Mouse (Mus musculus) olfactory bulb, adult 2 months (tissue): ENCODE results near the gene Atp5l. TPM values are rescaled to one million over a fixed set of nuclear protein-coding genes. Genes with fewer than 3 reads are reported as not detected.

Source experiments
- H3K27ac ChIP-seq: fragments of 200-500 bp; 2 replicates; pipeline ENCODE4 v1.5.1; 2012; ENCODE audit warnings: low read depth, low read length; ENCODE audit not compliant: insufficient read depth
- H3K4me1 ChIP-seq: fragments of 200-500 bp; 2 replicates; pipeline ENCODE4 v1.6.1; 2012; ENCODE audit warnings: low read length; ENCODE audit not compliant: control insufficient read depth, insufficient read depth
- H3K4me3 ChIP-seq: fragments of 200-500 bp; 2 replicates; pipeline ENCODE4 v1.5.1; 2012; ENCODE audit warnings: mild to moderate bottlenecking, low read depth, low read length, moderate library complexity; ENCODE audit not compliant: insufficient read depth
- CTCF ChIP-seq: fragments of 200-500 bp; IDR thresholded peaks from 2 replicates; pipeline ENCODE4 v1.5.1; 2012; ENCODE audit warnings: low read depth, mild to moderate bottlenecking, low read length, moderate library complexity; ENCODE audit not compliant: insufficient read depth
- POLR2A ChIP-seq: fragments of 200-500 bp; IDR thresholded peaks from 2 replicates; pipeline ENCODE4 v1.6.1; 2012; ENCODE audit warnings: mild to moderate bottlenecking, low read depth, low read length, moderate library complexity; ENCODE audit not compliant: insufficient read depth
- WGBS: fragments of 180-500 bp; shearing (Covaris S2); methylation state at CpG from one replicate; pipeline ENCODE4 v1.1.7; 2018; 5-methylcytosine and 5-hydroxymethylcytosine counted together
- polyA plus RNA-seq: library from polyadenylated mRNA; stranded (reverse); fragments of >200 nt; gene quantifications from 2 replicates; pipeline ENCODE4 v1.2.4, GENCODE M21; 2012; ENCODE audit warnings: low replicate concordance; ENCODE audit not compliant: missing spikeins, insufficient read depth, insufficient read length

Gene Atp5l
- polyA plus RNA-seq, 1 experiment = not detected

DNA sequence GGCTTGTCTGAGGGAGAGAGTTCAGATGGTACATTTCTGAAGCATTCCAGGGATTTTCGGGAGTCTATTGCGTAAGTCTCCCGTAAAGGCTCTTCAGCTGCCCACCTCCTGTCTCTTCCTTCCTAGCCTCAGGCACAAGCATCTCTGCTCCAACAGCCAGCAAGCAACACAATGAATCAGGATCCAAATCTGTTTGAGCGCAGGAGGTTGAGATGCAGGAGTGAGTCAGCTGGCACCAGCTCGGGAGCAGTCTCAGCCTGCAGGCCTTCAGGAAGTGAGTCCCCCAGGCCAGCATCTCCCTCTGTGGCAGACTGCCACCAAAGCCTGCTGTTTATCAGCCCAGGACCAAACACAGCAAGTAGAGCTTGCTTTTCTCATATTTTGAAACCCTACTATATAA lies 15.6 kb downstream of the Atp5l start:
- no peak for TF ChIP-seq POLR2A
- TF ChIP-seq CTCF = no peak
- H3K4me1 ChIP-seq = peaks cover 27% of the 10 kb centered on the region
- H3K27ac ChIP-seq = peak overlapping the region; percentile 94
- 5% methylated on average over 5 of the region's 5 CpGs for WGBS
- H3K4me3 ChIP-seq = no peak overlapping the region

DNA sequence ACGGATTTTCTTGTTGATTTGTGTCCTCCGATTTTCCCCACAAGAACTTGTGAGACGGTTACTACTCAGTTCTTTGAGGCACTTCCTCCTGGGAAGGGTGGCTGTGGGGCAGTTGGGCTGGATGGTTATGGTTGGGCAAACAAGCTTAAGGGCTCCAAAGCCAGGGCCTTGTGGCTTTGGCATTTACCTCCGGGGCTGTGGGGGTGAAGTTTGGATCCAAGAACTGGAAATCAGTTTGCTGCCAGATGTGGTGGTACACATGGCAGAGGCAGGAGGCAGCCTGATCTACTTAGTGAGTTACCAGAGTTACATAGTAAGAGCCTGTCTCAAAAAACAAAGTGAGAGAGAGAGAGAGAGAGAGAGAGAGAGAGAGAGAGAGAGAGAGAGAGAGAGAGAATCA lies 16.7 kb downstream of the Atp5l start:
- peaks cover 27% of the 10 kb centered on the region for H3K4me1 ChIP-seq
- H3K4me3 ChIP-seq = no peak overlapping the region
- H3K27ac ChIP-seq = peak overlapping the region; percentile 94
- TF ChIP-seq CTCF (no peak), POLR2A (no peak)
- WGBS = 80% methylated on average over 4 of the region's 4 CpGs

DNA sequence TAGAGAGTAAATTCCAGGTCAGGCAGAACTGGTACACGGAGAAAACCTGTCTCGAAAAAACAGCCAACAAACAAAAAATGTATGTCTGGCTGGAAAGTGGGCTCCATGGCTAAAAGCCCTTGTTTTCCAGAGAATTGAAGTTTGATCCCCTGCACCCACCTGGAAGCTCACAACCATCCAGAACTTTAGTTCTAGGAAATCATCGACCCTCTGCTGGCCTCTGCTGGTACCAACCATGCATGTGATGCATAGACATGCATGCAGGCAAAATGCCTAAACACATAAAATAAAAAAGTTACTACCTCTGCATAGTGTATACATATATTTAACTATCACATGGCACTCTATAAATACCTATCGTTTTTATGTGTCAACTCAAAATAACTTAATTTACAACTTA lies 20.1 kb downstream of the Atp5l start:
- no peak overlapping the region for H3K4me3 ChIP-seq
- peaks cover 12% of the 10 kb centered on the region for H3K4me1 ChIP-seq
- 68% methylated on average over 4 of the region's 4 CpGs for WGBS
- no peak overlapping the region for H3K27ac ChIP-seq
- TF ChIP-seq POLR2A (no peak), CTCF (no peak)

DNA sequence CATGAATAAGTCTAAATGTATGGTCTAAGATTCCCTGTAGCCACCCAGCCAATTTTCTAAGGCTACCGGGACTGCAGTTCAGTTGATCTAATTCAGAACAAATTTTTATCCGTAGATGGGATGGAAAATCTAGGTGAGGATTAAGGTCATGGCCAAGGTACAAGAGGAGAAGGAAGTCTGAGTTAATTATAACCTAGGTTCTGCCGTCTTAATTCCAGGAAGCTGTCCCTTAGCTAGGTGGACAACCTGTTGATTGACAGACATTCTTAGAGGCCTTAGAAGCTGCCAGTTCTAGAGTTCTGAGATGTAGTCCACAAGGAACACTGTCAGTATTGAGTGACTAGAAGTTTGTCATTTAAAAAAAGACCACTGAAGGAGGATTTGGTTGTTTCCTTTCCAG lies 20.8 kb downstream of the Atp5l start:
- H3K4me1 ChIP-seq = peaks cover 7% of the 10 kb centered on the region
- TF ChIP-seq CTCF (no peak), POLR2A (no peak)
- WGBS = 88% methylated on average over 3 of the region's 3 CpGs

DNA sequence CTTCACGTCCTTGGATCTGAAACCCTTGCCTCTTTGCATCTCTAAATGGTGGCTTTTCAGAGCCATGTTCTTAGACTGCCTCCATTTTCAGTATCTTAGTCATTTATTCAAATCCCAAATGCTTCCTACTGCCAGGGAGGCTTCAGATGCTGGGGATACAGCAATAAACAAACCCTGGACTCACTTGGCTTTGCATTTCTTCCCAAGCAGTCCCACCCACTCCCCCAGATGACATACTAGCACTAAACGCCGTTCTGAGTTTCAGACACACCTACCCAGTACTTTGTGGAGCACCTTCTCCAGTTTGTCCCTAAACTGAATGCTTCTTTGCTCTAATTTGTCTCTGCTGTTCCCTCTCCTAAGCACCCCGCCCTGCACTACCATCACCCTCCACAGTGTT lies 23.5 kb downstream of the Atp5l start:
- TF ChIP-seq CTCF (no peak), POLR2A (no peak)
- H3K4me3 ChIP-seq = no peak overlapping the region
- WGBS = 46% methylated on average over 4 of the region's 4 CpGs

More for the DNA sequence above, 20.8 kb downstream of the Atp5l start:
- no peak overlapping the region for H3K4me3 ChIP-seq
- no peak overlapping the region for H3K27ac ChIP-seq

DNA sequence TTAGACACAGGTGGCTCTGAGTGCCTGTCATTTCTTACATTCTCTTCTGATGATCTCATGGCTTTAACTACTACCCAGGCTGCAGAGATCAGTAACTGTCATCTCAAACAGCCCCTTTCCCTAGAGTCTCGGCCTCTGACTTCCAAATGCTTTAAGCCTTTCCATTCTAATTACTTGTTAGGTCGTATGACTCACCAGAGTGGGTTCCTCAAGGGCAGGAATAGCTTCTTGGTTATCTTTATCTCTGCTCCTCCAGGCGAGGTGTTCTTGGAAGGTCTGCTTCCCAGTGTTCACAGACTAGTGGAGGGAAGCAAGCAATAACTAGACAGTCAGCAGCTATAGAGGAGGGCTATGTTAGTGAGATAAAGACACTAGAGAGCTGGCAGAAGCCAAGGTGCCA lies 27.9 kb downstream of the Atp5l start:
- no peak overlapping the region for H3K4me3 ChIP-seq
- TF ChIP-seq POLR2A (no peak), CTCF (no peak)
- 25% methylated on average over 3 of the region's 3 CpGs for WGBS
- peaks cover 9% of the 10 kb centered on the region; the same call in 1 of the 2 replicates for H3K4me1 ChIP-seq
- H3K27ac ChIP-seq = peak overlapping the region; percentile 67

More for the DNA sequence above, 23.5 kb downstream of the Atp5l start:
- H3K27ac ChIP-seq = no peak overlapping the region
- H3K4me1 ChIP-seq = peaks cover 7% of the 10 kb centered on the region; the same call in 1 of the 2 replicates

DNA sequence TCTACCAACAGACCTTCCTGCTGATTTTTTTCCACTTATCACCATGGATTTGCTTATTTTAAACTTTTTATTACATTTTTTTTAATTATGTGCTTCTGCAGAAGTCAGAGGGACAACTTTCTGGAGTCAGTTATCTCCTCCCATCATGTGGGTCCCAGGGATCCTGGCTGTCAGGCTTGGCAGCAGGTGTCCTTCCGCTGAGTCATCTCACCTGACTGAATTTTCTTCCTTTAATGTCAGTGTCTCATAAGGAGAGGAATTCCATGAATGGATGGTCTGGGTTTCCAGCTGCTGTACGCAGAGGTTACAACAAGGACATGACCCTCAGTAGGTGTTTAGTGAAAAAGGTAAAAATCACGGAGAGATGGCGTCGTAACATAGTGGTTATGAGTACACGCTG lies 29.3 kb downstream of the Atp5l start:
- Histone ChIP-seq H3K4me1 (peaks cover 9% of the 10 kb centered on the region; the same call in 1 of the 2 replicates), H3K27ac (no peak overlapping the region), H3K4me3 (no peak overlapping the region)
- WGBS = 94% methylated on average over 6 of the region's 6 CpGs
- TF ChIP-seq CTCF (no peak), POLR2A (no peak)

DNA sequence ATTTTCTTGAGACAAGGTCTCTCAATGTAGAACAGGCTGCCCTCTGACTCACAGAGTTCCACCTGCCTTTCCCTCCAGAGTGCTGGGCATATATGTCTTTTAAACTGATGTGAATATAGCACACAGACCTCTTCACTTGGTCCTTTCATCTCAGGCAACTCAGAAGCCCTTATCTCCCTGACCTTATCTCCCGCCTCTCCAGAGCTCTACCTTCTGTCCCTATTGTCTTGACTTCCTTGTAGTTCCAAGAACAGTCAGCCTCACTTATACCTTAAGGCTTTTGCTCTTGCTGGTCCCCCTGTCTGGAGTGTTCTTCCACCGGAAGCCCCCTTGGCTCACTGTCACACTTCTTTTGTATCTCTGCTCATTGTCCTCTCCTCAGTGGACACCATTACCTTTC lies 30.4 kb downstream of the Atp5l start:
- peaks cover 9% of the 10 kb centered on the region; the same call in 1 of the 2 replicates for H3K4me1 ChIP-seq
- no peak overlapping the region for H3K27ac ChIP-seq
- no peak overlapping the region for H3K4me3 ChIP-seq
- 75% methylated on average over 2 of the region's 2 CpGs for WGBS
- TF ChIP-seq CTCF = no peak
- no peak for TF ChIP-seq POLR2A

DNA sequence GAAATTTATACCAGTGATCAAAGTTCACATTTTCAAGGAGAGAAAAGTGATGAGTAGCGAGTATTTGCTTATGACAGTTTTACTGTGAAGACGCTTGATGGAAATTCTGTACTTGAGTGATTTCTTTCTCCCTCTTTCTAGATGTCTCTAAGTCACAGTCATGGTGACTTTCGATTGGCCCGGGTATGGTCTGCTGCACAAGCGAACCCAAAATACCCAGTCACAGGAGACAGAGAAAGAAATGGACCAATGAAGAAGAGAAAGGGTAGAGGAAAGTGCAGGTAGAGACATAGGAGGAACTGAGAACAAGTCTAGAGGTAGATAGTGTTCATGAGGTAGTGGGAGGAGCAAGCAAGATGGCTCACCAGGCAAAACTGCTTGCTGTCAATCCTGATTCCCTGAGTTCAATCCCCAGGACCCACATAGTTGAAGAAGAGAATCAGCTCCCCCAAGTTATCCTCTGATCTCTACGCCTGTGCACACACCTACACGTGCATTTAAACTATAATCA lies 32.4 kb downstream of the Atp5l start:
- peaks cover 5% of the 10 kb centered on the region; the same call in 1 of the 2 replicates for H3K4me1 ChIP-seq
- 86% methylated on average over 7 of the region's 7 CpGs for WGBS
- no peak overlapping the region for H3K27ac ChIP-seq
- H3K4me3 ChIP-seq = no peak overlapping the region
- no peak for TF ChIP-seq POLR2A
- TF ChIP-seq CTCF = no peak

DNA sequence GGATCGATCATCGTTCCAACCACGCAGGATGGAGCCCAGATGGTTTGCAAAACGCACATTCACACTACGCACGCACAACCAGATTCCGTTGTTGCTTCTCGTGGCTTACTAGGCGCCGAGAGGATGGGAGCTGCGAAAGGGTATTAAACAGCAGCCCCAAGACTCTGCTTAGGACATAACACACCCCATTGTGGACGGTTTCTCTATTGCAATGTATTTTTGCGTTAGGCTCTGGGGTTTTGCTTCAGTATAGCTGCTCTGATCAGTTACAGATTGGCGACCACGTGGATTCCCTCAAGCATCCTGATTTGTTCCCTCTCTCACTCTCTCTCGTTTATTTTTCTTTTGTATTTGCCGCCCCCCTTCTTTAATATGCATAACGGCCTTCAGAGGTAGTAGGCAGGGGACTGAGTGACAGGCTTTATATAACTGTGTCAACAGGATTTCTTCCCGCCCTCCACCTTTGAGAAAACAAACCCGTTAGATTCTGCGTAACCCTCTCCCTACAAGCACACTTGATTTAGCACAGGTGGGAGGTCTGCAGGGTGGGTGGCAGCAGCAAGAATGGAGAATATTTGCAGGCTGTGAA lies 37.5 kb downstream of the Atp5l start:
- H3K4me1 ChIP-seq = peaks cover 8% of the 10 kb centered on the region
- peak overlapping the region; percentile 93 for H3K27ac ChIP-seq
- peak overlapping the region; percentile 58 for H3K4me3 ChIP-seq
- WGBS = under 1% methylated on average over 21 of the region's 21 CpGs
- TF ChIP-seq POLR2A (no peak), CTCF (no peak)
